Mouse (Mus musculus): ENCODE results near the gene Smim7. TPM values are rescaled to one million over a fixed set of nuclear protein-coding genes. Genes with fewer than 3 reads are reported as not detected.

The Smim7 gene
- polyA plus RNA-seq, 2 experiments = 75.6 to 115 TPM

GRCm38 (mm10) chr8:72517421-72517988 is 53.4 kb downstream of the Smim7 start:
- no peaks in the 10 kb centered on the region for H3K9me3 ChIP-seq (ENCODE audit: control insufficient read depth, low read length)
- no peak overlapping the region for H3K4me3 ChIP-seq (replicated peaks; ENCODE audit: low read length)
- no peak overlapping the region for H3K9ac ChIP-seq (ENCODE audit: low read depth, low read length, severe bottlenecking)
- peaks cover 6% of the 10 kb centered on the region; the same call in 1 of the 2 replicates for H3K36me3 ChIP-seq (ENCODE audit: control insufficient read depth, insufficient read depth, low read length)
- H3K27me3 ChIP-seq (ENCODE audit: control insufficient read depth, insufficient read depth, low read length) = no peaks in the 10 kb centered on the region
- 76% methylated on average over 7 of the region's 7 CpGs for WGBS
- no peak for TF ChIP-seq POLR2A (IDR thresholded peaks at IDR 0.05; ENCODE audit: borderline replicate concordance, extremely low read depth, insufficient read depth, insufficient read length)
- H3K4me1 ChIP-seq (ENCODE audit: control insufficient read depth, insufficient read depth, low read length) = no peaks in the 10 kb centered on the region
- DNase-seq (ENCODE audit: low spot score) (no peak), ATAC-seq (ENCODE audit: low FRiP score, low read depth) (no peak)
- H3K27ac ChIP-seq (replicated peaks; ENCODE audit: low read depth, low read length) = no peak overlapping the region
- H3K4me2 ChIP-seq (replicated peaks; ENCODE audit: low read depth, low read length, severe bottlenecking) = no peak overlapping the region

Small RNA genes within 50 kb of the gene (microRNA-seq; reads per million reads assigned to microRNA genes)
- gene Gm28019 = not detected

Other genes with a start within 250 kb of the Smim7 start
- gene Eps15l1, start 149.6 kb downstream of the Smim7 start, polyA plus RNA-seq (2012; rRNA removed) = 109 and 114 TPM in 2 replicates
- 56.5 and 62.0 TPM in 2 replicates for gene Eps15l1, start 149.6 kb downstream of the Smim7 start, polyA plus RNA-seq (2014; fragmentation: Nextera tagmentation; extraction: Ambion mirVana)
- 0.47 and 0.62 TPM in 2 replicates for gene Calr3, start 127.2 kb downstream of the Smim7 start, polyA plus RNA-seq (2012; rRNA removed)
- gene Calr3, start 127.2 kb downstream of the Smim7 start, polyA plus RNA-seq (2014; fragmentation: Nextera tagmentation; extraction: Ambion mirVana) = 1.4 and 1.7 TPM in 2 replicates
- gene 1700030K09Rik, start 127.2 kb downstream of the Smim7 start, polyA plus RNA-seq (2012; rRNA removed) = 16.2 and 18.3 TPM in 2 replicates
- gene 1700030K09Rik, start 127.2 kb downstream of the Smim7 start, polyA plus RNA-seq (2014; fragmentation: Nextera tagmentation; extraction: Ambion mirVana) = 13.2 and 13.5 TPM in 2 replicates
- 110 and 137 TPM in 2 replicates for gene Cherp, start 95.9 kb downstream of the Smim7 start, polyA plus RNA-seq (2012; rRNA removed)
- gene Cherp, start 95.9 kb downstream of the Smim7 start, polyA plus RNA-seq (2014; fragmentation: Nextera tagmentation; extraction: Ambion mirVana) = 58.9 and 62.7 TPM in 2 replicates
- 46.5 and 75.0 TPM in 2 replicates for gene Slc35e1, start 78.5 kb downstream of the Smim7 start, polyA plus RNA-seq (2012; rRNA removed)
- 16.2 and 16.3 TPM in 2 replicates for gene Slc35e1, start 78.5 kb downstream of the Smim7 start, polyA plus RNA-seq (2014; fragmentation: Nextera tagmentation; extraction: Ambion mirVana)
- gene Med26, start 22.8 kb downstream of the Smim7 start, polyA plus RNA-seq (2012; rRNA removed) = 17.0 and 24.6 TPM in 2 replicates
- 16.4 and 18.3 TPM in 2 replicates for gene Med26, start 22.8 kb downstream of the Smim7 start, polyA plus RNA-seq (2014; fragmentation: Nextera tagmentation; extraction: Ambion mirVana)
- 44.2 and 55.9 TPM in 2 replicates for gene Tmem38a, start 967 bp upstream of the Smim7 start, polyA plus RNA-seq (2012; rRNA removed)
- gene Tmem38a, start 967 bp upstream of the Smim7 start, polyA plus RNA-seq (2014; fragmentation: Nextera tagmentation; extraction: Ambion mirVana) = 36.5 and 41.4 TPM in 2 replicates
- gene Nwd1, start 75.6 kb upstream of the Smim7 start, polyA plus RNA-seq (2012; rRNA removed) = 0.15 and 0.26 TPM in 2 replicates
- gene Nwd1, start 75.6 kb upstream of the Smim7 start, polyA plus RNA-seq (2014; fragmentation: Nextera tagmentation; extraction: Ambion mirVana) = 0.21 TPM in 1 of 2 replicates, not detected in the other
- gene Sin3b, start 152.2 kb upstream of the Smim7 start, polyA plus RNA-seq (2012; rRNA removed) = 162 and 180 TPM in 2 replicates
- 203 and 211 TPM in 2 replicates for gene Sin3b, start 152.2 kb upstream of the Smim7 start, polyA plus RNA-seq (2014; fragmentation: Nextera tagmentation; extraction: Ambion mirVana)
- 2.0 and 3.8 TPM in 2 replicates for gene F2rl3, start 190.8 kb upstream of the Smim7 start, polyA plus RNA-seq (2012; rRNA removed)
- 0.69 and 1.5 TPM in 2 replicates for gene F2rl3, start 190.8 kb upstream of the Smim7 start, polyA plus RNA-seq (2014; fragmentation: Nextera tagmentation; extraction: Ambion mirVana)